Comparison of ENCODE assay signal across 24 mouse cellular contexts in the genomic region with DNA sequence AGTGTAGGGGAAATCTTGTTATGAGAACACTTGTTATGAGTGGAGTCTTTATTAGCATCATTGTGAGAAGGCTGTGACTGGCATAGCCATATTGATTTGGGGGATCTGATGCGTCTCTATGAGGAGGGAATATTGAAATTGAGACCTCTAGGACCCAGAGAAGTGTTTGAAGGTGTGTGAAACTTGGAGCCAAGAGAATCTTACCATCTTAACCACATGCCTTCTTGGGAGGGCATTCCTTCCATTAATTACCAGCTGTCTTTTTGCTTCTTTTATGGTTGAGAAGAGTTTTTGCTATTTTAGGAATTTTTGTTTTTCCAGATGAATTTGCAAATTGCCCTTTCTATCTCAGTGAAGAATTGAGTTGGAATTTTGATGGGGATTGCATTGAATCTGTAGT.
DNase-seq lines count a peak whose midpoint lies in the region; TF ChIP-seq lines count a peak whose summit lies in the region.
"Had no signal": no experiment of that assay in that cellular context is flagged by ENCODE, and none has a peak within 500 bp of the region (broad histone marks: within the 10 kb centered on the region; RNA-seq: fewer than 3 reads in every experiment).

No protein-coding gene starts in this region.

- DNase-seq in 3T3-L1 (ENCODE audit: low read depth, low spot score): peak; percentile 62
- peak; percentile 68 for DNase-seq in Muller cell, postnatal 12 days (ENCODE audit: inconsistent ontology term)
- DNase-seq in left cerebral cortex, adult 2 months (ENCODE audit: extremely low spot score in 1 of 2, low spot score in 2 of 2): no peak
- DNase-seq in lung, postnatal 4 days: no peak
- DNase-seq: adrenal gland, adult 2 months; adrenal gland, postnatal 25 days; cerebellum, adult 11-12 months; cerebellum, adult 8-10 months; cerebellum, postnatal 10 days; cerebellum, postnatal 36 days; gastrocnemius, postnatal 14 days; heart, postnatal 36 days had no signal

- H3ac ChIP-seq in myocyte (ENCODE audit: control insufficient read depth, insufficient read length): no peak overlapping the region

- H3K27me3 ChIP-seq in myocyte (ENCODE audit: control insufficient read depth, insufficient read depth, insufficient read length): no peaks in the 10 kb centered on the region
- H3K27me3 ChIP-seq: CH12.LX; embryonic facial prominence, embryonic 15.5 days; heart, embryonic 12.5 days; heart, embryonic 15.5 days; hindbrain, embryonic 13.5 days; intestine, embryonic 15.5 days had no signal

- intact Hi-C loops in left cerebral cortex, adult 2 months (cut with DNase I): no loop called here

- no peak for TF ChIP-seq POLR2A in embryonic fibroblast, embryonic 13.5 days (IDR thresholded peaks at IDR 0.05; ENCODE audit: low read depth, low read length)
- TF ChIP-seq POLR2A in myocyte (IDR thresholded peaks at IDR 0.05; ENCODE audit: insufficient read length, low read depth): no peak

- H3K79me2 ChIP-seq in myocyte (ENCODE audit: control insufficient read depth, insufficient read depth): no peaks in the 10 kb centered on the region

- no peaks in the 10 kb centered on the region; the same call in 1 of the 2 replicates for H3K4me1 ChIP-seq in embryonic fibroblast, embryonic 13.5 days (ENCODE audit: control insufficient read depth, insufficient read depth, low read length)
- H3K4me1 ChIP-seq: heart, embryonic 12.5 days; heart, embryonic 15.5 days; hindbrain, embryonic 10.5 days; hindbrain, embryonic 13.5 days; intestine, embryonic 15.5 days had no signal

- peak overlapping the region; percentile 99 for H3K27ac ChIP-seq in embryonic fibroblast, embryonic 13.5 days (ENCODE audit: insufficient read depth, low read length)
- H3K27ac ChIP-seq in left cerebral cortex, adult 2 months: no peak overlapping the region
- H3K27ac ChIP-seq: embryonic facial prominence, embryonic 15.5 days; heart, embryonic 15.5 days; hindbrain, embryonic 10.5 days; hindbrain, embryonic 13.5 days; intestine, embryonic 15.5 days had no signal

- H3K4me3 ChIP-seq in embryonic fibroblast, embryonic 13.5 days (ENCODE audit: insufficient read depth, low read length): no peak overlapping the region
- H3K4me3 ChIP-seq in myocyte: no peak overlapping the region
- no peak overlapping the region for H3K4me3 ChIP-seq in left cerebral cortex, adult 2 months
- H3K4me3 ChIP-seq: embryonic facial prominence, embryonic 15.5 days; erythroblast, embryonic 14.5 days; gastrocnemius, adult 2 months; heart, embryonic 12.5 days; heart, embryonic 15.5 days; hindbrain, embryonic 10.5 days; hindbrain, embryonic 13.5 days; intestine, embryonic 15.5 days had no signal

- no peak for TF ChIP-seq CTCF in embryonic fibroblast, embryonic 13.5 days (IDR thresholded peaks at IDR 0.05; ENCODE audit: borderline replicate concordance, insufficient read depth, low read length)
- TF ChIP-seq CTCF in left cerebral cortex, adult 2 months (IDR thresholded peaks at IDR 0.05): no peak

- peak overlapping the region; percentile 46 for H3K4me2 ChIP-seq in myocyte (ENCODE audit: low read depth)
- H3K4me2 ChIP-seq: embryonic facial prominence, embryonic 15.5 days; heart, embryonic 12.5 days; heart, embryonic 15.5 days; hindbrain, embryonic 13.5 days; intestine, embryonic 15.5 days had no signal

- no peaks in the 10 kb centered on the region for H3K36me3 ChIP-seq in myocyte (ENCODE audit: control insufficient read depth, insufficient read depth)
- H3K36me3 ChIP-seq: embryonic facial prominence, embryonic 15.5 days; G1E; heart, embryonic 12.5 days; heart, embryonic 15.5 days; hindbrain, embryonic 10.5 days; hindbrain, embryonic 13.5 days; intestine, embryonic 15.5 days had no signal

TF ChIP-seq in myocyte, 11 proteins besides CTCF, POLR2A, EP300 and RAD21:
- TF ChIP-seq TCF12 (IDR thresholded peaks at IDR 0.05; ENCODE audit: insufficient read depth, poor library complexity, severe bottlenecking) (no peak), MYOD1 (IDR thresholded peaks at IDR 0.05; ENCODE audit: control insufficient read depth in 1 of 3, insufficient read length in 2 of 3, low read depth in 2 of 3) (no peak), E2F4 (IDR thresholded peaks at IDR 0.05; ENCODE audit: insufficient read depth) (no peak), MYOG (IDR thresholded peaks at IDR 0.05; ENCODE audit: control insufficient read depth in 1 of 3, insufficient read depth in 1 of 3, insufficient read length in 2 of 3, low read depth in 2 of 3) (no peak), POLR2AphosphoS2 (IDR thresholded peaks at IDR 0.05; ENCODE audit: insufficient read length, low read depth) (no peak), REST (IDR thresholded peaks at IDR 0.05; ENCODE audit: insufficient read depth, insufficient read length) (no peak), MAX (IDR thresholded peaks at IDR 0.05; ENCODE audit: low read depth) (no peak), USF1 (IDR thresholded peaks at IDR 0.05; ENCODE audit: low read depth) (no peak), CEBPB (IDR thresholded peaks at IDR 0.05; ENCODE audit: insufficient read depth, poor library complexity, severe bottlenecking) (no peak), TCF3 (IDR thresholded peaks at IDR 0.05; ENCODE audit: insufficient read length, low read depth) (no peak), SRF (IDR thresholded peaks at IDR 0.05; ENCODE audit: control insufficient read depth, insufficient read length, low read depth) (no peak)

Comparison
In these comparisons a context has a peak if more than half of its experiments do, and no peak if none do; other contexts are left out.
1. DNase-seq: peak in 3T3-L1 (single experiment) and Muller cell, postnatal 12 days (single experiment); none in left cerebral cortex, adult 2 months (0 of 2) and lung, postnatal 4 days (0 of 2).